Mouse (Mus musculus) thymus, adult 2 months (tissue): ENCODE measurements around the gene BB287469. TPM values are rescaled to one million over a fixed set of nuclear protein-coding genes. Genes with fewer than 3 reads are reported as not detected.

Experiments used
- polyA plus RNA-seq: library from polyadenylated mRNA; depleted of rRNA; stranded (reverse); fragments of >200 nt; gene quantifications from 2 replicates; pipeline ENCODE4 v1.2.3, GENCODE M21; 2012; rRNA removed

BB287469 gene
- polyA plus RNA-seq, 1 experiment: not detected

Other genes starting within 250 kb of the BB287469 start
- gene Oog1, start 213.9 kb upstream of the BB287469 start, polyA plus RNA-seq: 0.07 TPM in 1 of 2 replicates, not detected in the other
- gene Gm4027, start 197.7 kb upstream of the BB287469 start, polyA plus RNA-seq: not detected in 2 replicates
- gene Gm16381, start 172.0 kb upstream of the BB287469 start, polyA plus RNA-seq: not detected in 2 replicates
- gene Gm21319, start 40.8 kb upstream of the BB287469 start, polyA plus RNA-seq: not detected in 2 replicates
- not detected in 2 replicates for gene Gm21936, start 21.1 kb upstream of the BB287469 start, polyA plus RNA-seq
- not detected in 2 replicates for gene Gm2001, start 25.8 kb downstream of the BB287469 start, polyA plus RNA-seq
- gene Gm2016, start 57.5 kb downstream of the BB287469 start, polyA plus RNA-seq: not detected in 2 replicates
- gene Gm2022, start 78.8 kb downstream of the BB287469 start, polyA plus RNA-seq: not detected in 2 replicates
- not detected in 2 replicates for gene Gm2035, start 103.3 kb downstream of the BB287469 start, polyA plus RNA-seq
- gene Gm2042, start 137.5 kb downstream of the BB287469 start, polyA plus RNA-seq: not detected in 2 replicates
- gene Gm2075, start 195.3 kb downstream of the BB287469 start, polyA plus RNA-seq: not detected in 2 replicates
- not detected in 2 replicates for gene Gm6803, start 202.2 kb downstream of the BB287469 start, polyA plus RNA-seq
- not detected in 2 replicates for gene Gm2056, start 210.4 kb downstream of the BB287469 start, polyA plus RNA-seq